Mouse (Mus musculus): ENCODE measurements at regions not wholly inside any gene's neighbourhood (a gene's known extent, or its start where the extent isn't known, plus 50 kb on each side); places are given as distances from the start of the nearest gene placed in this dataset.

DNA sequence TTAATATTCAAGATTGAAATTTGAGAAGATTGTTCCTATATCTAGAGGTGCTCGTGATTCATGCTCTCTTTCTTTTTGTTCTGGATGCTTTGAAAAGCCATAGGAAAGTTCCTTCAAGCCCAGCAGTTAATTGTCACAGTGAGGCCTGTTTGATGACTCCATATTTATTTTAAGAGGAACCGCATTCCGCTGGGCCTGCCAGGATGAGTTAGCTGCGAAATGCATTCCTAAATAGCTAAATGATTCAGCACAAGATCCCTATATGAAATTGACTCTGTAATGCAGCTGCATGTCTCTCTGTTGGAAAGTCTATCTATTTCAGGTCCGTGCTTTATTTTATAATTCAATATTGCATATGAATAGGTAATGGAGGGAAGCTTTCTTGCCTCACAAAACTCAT is 511.9 kb upstream of the Adgra3 start:
- DNase-seq: no peak

DNA sequence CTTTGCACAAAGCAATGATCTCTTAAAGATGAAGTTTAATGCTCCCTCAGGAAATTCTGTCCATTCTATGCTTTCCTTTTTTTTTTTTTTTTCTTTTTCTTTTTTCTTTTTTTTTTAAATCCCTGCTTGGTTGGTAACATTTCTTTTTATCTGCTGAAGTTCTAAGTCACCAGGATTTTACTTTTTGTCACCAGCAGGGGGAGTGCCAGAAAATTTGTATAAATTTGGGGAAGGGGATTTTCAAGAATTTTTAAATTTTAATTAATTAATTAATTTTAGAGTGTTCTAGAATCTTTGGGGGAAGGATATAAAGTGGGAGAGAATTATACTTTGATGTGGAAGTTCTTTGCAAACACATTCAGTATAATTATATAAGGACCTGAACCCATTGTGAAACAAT is 492.3 kb upstream of the Adgra3 start:
- no peak for DNase-seq

- no peak for DNase-seq
Observed at GRCm38 (mm10) chr5:50512539-50512938, 453.7 kb upstream of the Adgra3 start.

DNA sequence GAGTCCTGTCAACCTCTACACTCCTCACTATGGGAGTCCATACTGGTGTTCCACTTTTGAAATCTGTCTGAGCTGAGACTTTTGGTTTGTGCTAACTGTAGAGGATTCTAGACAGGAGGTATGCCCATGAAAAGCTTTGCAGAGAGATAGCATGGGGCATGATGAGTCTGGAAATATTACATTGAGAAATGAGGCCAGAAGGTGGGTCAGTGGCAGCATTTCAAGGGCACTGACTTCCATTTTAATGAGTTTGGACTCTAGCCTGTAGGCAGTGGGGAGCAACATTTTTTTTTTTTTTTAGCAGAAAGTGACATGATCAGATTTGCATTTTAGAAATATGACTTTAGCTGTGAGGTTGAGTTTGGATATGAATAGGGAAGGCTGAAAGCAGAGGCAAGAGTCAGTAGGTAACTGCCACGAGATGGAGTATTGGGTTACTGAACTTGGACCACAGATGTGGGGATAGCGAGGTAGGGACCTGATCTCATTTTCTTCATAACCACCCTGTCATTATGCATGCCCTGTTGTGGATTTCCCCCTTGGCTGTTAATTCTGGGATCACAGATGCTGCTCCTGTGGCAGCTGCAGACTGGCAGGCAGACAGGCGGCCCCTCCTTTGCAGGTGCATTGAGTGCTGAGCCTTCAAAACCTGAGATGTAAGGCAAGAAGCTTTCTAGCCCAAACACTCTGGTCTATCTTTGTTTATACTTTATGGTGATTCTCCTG is 451.1 kb upstream of the Adgra3 start:
- DNase-seq: no peak

- DNase-seq: no peak
Observed at GRCm38 (mm10) chr5:50490223-50490622, 431.4 kb upstream of the Adgra3 start.

GRCm38 (mm10) chr5:50476985-50477384 is 418.2 kb upstream of the Adgra3 start:
- peak; percentile 60 for DNase-seq

- peak; percentile 8 for DNase-seq
Observed at GRCm38 (mm10) chr5:50461491-50461890, 402.7 kb upstream of the Adgra3 start.

- DNase-seq: peak; percentile 13
Observed at GRCm38 (mm10) chr5:50457621-50458020, 398.8 kb upstream of the Adgra3 start.

DNA sequence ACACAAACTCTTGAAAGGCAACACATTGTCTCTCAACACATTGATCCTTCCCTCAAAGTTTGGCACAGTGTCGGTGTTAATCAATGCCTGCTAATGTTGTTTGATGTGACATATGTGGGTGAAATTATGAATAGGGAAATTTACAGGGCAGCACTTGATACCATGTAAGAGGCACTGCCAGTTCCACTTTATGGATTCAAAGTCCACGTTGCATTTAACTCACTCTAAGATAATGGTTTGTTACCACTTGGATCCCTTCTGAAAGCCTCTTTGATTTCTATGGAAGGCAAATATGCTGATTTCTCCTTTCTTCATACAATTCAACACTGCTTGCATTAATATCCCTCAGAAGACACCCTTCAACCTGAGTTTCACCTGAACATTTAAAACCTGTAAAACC is 395.6 kb upstream of the Adgra3 start:
- no peak for DNase-seq

GRCm38 (mm10) chr5:50406923-50407322 is 348.1 kb upstream of the Adgra3 start:
- peak; percentile 74 for DNase-seq

GRCm38 (mm10) chr5:50406520-50406919 is 347.7 kb upstream of the Adgra3 start:
- no peak for DNase-seq
